Mouse (Mus musculus): ENCODE measurements at regions not wholly inside any gene's neighbourhood (a gene's known extent, or its start where the extent isn't known, plus 50 kb on each side); places are given as distances from the start of the nearest gene placed in this dataset.

DNA sequence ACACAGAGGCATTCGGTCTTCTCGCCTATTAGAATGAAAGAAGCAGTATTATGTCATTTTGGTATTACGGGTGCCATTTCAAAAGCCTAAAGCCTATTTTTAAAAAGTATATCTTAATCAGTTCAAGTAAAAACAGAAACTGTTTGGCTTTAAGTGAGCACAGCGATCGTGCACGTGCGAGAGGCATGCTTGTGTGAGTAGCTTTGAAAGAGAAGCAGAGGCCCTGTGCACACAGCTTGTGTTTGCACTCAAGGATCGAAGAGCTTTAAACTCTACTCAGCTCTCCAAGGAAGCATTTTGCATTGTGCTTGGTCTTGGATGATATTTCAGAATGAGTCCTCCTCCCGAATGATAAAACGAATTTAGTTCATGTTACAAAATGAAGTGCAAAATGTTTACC, 833.1 kb upstream of the Epha7 start:
- 83% methylated on average over 10 of the region's 10 CpGs for WGBS

DNA sequence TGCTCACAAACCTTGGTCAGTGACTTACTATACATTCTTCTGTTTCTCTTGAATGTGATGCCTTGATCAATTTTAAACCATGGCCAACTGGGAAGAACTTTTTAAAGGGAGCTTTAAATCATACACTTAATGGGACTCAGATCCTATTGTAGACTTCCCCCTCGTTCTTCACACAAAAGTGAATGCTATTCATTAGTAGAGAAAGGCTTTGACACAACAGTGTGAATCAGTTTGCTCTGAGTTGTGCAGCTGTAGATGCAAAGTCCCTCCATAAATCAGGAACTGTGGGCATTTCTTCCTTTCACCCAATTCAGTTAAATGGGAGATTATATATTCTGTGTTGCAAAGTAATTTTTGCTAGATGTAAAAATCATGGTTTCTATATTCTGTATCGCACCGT, 831.6 kb upstream of the Epha7 start:
- ATAC-seq (replicated peaks; ENCODE audit: insufficient number of reproducible peaks, insufficient read depth, low FRiP score, low read depth) = no peak
- Histone ChIP-seq H3K9ac (no peak overlapping the region), H3K27me3 (no peaks in the 10 kb centered on the region), H3K4me1 (replicated peaks) (no peaks in the 10 kb centered on the region), H3K27ac (no peak overlapping the region), H3K36me3 (no peaks in the 10 kb centered on the region), H3K4me3 (no peak overlapping the region), H3K9me3 (replicated peaks) (no peaks in the 10 kb centered on the region), H3K4me2 (no peak overlapping the region)
- 79% methylated on average over 3 of the region's 3 CpGs for WGBS

More for the DNA sequence above, 833.1 kb upstream of the Epha7 start:
- Histone ChIP-seq H3K36me3 (no peaks in the 10 kb centered on the region), H3K4me1 (replicated peaks) (no peaks in the 10 kb centered on the region), H3K4me2 (no peak overlapping the region), H3K9me3 (replicated peaks) (no peaks in the 10 kb centered on the region), H3K9ac (no peak overlapping the region), H3K27ac (no peak overlapping the region), H3K4me3 (no peak overlapping the region), H3K27me3 (no peaks in the 10 kb centered on the region)
- ATAC-seq (replicated peaks; ENCODE audit: insufficient number of reproducible peaks, insufficient read depth, low FRiP score, low read depth) = no peak

DNA sequence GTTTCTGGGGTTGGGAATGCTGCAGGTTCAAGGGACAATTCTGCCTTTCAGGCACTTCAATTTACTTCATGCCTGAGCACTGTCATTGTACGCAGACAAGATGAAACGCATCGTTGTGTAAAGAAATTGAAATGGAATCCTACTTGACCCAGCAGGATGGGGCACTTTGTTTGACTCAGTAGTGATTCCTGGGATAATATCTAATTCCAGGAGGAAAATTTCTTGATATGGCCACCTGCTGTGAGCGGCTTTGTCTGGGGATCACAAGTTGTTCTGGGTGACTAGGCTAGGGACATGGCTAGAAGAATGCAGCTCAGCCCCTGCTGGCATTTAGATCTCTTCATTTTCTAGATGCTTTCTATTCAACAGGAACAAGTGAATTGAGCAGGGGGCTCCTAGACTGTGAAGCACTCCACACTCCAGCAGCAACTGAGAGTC, 824.9 kb upstream of the Epha7 start:
- Histone ChIP-seq H3K4me3 (no peak overlapping the region), H3K4me2 (no peak overlapping the region), H3K9me3 (replicated peaks) (no peaks in the 10 kb centered on the region), H3K27ac (no peak overlapping the region), H3K27me3 (no peaks in the 10 kb centered on the region), H3K4me1 (replicated peaks) (no peaks in the 10 kb centered on the region), H3K9ac (no peak overlapping the region), H3K36me3 (no peaks in the 10 kb centered on the region)
- ATAC-seq (replicated peaks; ENCODE audit: insufficient number of reproducible peaks, insufficient read depth, low FRiP score, low read depth) = no peak
- 50% methylated on average over 4 of the region's 4 CpGs for WGBS

DNA sequence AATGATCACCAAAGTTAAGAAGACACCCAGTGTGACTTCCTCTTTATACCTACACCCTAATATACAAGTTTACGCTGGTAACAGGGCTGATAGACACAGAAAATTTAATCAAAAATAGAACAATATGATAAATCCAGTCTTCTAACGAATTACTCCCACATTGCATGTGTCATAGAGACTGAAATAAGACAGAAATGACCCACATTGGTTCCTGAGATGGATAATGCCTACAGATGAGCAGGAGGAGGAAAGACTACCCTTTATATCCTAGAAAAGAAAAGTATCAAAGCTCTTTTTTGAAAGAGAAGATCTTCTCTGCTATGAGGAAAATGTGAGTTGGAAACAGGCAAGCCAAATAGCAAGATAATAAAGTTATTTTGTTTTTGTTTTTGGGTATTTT, 818.5 kb upstream of the Epha7 start:
- H3K4me1 ChIP-seq (replicated peaks) = no peaks in the 10 kb centered on the region
- H3K9ac ChIP-seq = no peak overlapping the region
- no peak for ATAC-seq (replicated peaks; ENCODE audit: insufficient number of reproducible peaks, insufficient read depth, low FRiP score, low read depth)
- 59% methylated on average over 2 of the region's 2 CpGs for WGBS
- H3K36me3 ChIP-seq = no peaks in the 10 kb centered on the region
- H3K4me3 ChIP-seq = no peak overlapping the region
- no peak overlapping the region for H3K4me2 ChIP-seq
- no peak overlapping the region for H3K27ac ChIP-seq
- H3K9me3 ChIP-seq (replicated peaks) = no peaks in the 10 kb centered on the region
- H3K27me3 ChIP-seq = no peaks in the 10 kb centered on the region

DNA sequence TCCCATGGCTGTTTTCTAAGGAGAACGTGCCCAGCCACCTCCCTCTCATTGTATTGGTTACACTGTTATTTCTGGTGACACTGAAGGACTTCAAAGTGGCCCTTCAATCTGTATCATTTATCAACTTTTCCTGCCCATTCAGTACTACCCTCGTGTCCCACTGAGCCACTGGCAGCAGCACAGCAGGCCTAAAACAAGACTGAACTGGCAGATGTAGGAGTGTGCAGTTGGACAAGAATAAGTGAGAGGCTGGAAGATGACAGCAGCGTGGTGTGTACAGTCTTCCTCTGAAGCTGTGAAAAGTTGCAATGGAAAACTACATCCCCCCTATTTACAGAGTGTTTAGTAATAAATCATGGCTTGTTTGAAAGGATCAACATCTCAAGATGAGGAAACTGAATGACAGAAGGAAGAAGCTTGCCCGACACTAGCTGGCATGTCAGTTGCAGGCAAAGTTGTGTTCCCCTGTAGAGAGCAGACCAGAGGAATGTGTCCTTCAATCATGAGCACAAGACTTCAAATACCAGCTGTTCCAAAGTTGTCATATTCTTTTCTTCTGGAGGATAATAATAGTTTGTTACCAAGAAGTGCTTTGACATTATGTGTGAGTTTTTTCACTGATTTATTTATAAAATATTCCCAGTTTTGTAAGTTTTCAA, 811.0 kb upstream of the Epha7 start:
- no peak overlapping the region for H3K27ac ChIP-seq
- WGBS = 45% methylated on average over 4 of the region's 4 CpGs
- no peaks in the 10 kb centered on the region for H3K36me3 ChIP-seq
- H3K9me3 ChIP-seq (replicated peaks) = no peaks in the 10 kb centered on the region
- H3K4me3 ChIP-seq = no peak overlapping the region
- H3K27me3 ChIP-seq = no peaks in the 10 kb centered on the region
- no peak overlapping the region for H3K9ac ChIP-seq
- H3K4me1 ChIP-seq (replicated peaks) = no peaks in the 10 kb centered on the region
- no peak overlapping the region for H3K4me2 ChIP-seq
- no peak for ATAC-seq (replicated peaks; ENCODE audit: insufficient number of reproducible peaks, insufficient read depth, low FRiP score, low read depth)

All from heart, embryonic 15.5 days (tissue).